In the genomic region with DNA sequence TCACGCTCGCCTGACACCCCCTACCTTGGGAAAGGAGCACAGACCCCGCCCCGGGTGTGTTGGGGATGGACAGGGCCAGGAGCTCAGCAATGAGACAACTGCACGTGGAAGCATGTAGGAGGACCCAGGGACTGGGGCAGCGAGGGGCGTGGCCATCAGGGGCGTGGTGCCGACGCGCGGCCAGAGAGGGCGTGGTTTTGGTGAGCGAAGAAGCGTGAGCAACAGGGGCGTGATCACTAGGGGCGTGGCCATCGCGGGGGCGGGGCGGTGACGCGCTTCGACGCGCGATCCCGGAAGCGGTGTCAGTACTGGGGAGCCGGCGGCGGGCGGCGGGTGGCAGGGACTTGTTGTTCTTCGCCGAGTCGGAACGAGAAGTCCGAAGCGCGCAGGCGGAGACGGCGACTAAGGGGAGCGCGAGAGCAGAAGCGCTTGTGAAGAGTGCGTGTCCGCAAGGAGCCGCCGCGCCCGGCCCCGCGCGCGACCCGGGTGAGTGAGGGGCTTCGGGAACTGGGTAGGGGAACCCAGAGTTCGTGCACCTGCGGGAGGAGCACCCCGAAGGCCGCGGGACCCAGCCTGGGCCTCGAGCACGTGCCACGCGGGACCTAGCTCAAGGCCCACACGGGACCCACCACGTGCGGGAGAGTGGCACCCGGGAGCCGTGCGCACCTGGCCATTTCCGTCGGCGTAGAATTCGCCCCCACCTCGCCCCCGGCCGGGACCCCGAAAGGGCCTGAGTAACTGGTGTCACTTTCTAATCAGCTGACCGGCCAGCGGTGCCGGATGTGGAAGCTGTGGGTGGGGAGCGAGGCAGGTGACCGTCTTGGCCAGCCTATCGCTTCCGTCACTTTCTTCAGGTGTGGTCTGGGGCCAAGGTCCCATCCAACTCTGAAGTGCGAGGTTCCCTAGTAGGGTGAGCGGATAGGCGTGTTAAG, we compare ENCODE assay signal across 8 mouse cellular contexts. TPM values are rescaled to one million over a fixed set of nuclear protein-coding genes. Genes with fewer than 3 reads are reported as not detected.
DNase-seq lines count a peak whose midpoint lies in the region; ATAC-seq and TF ChIP-seq lines count a peak whose summit lies in the region.

A gene (plus strand): TSS at position 287 of the 932 bp plus-strand sequence.

- peak; percentile 98 for DNase-seq in 416B (ENCODE audit: low read depth)
- peak; percentile 95 to 97 for DNase-seq in heart, adult 9 months (ENCODE audit: low spot score in 2 of 2)
- peak; percentile 98 to 99 for DNase-seq in monocyte, adult 2 months (ENCODE audit: low read depth in 1 of 2, low spot score in 2 of 2)
- peak; percentile 98 to 99 for DNase-seq in spleen, postnatal 36 days (ENCODE audit: low spot score in 2 of 2)

- H3K27ac ChIP-seq in bone marrow, adult 2 months (ENCODE audit: control insufficient read depth, insufficient read depth, low read depth, low read length, poor library complexity) = peak within 1 kb of the TSS; percentile 97
- H3K27ac ChIP-seq in embryonic facial prominence, embryonic 15.5 days (replicated peaks) = peak within 1 kb of the TSS; percentile 52; the same call in 1 of the 2 replicates
- H3K27ac ChIP-seq in kidney, embryonic 14.5 days (ENCODE audit: low read depth, low read length) = peak within 1 kb of the TSS; percentile 55; the same call in 1 of the 2 replicates
- H3K27ac ChIP-seq in limb, embryonic 15.5 days = peak within 1 kb of the TSS; percentile 81

- peak within 1 kb of the TSS; percentile 55 for H3K9ac ChIP-seq in embryonic facial prominence, embryonic 15.5 days
- peak within 1 kb of the TSS; percentile 77 for H3K9ac ChIP-seq in kidney, embryonic 14.5 days (ENCODE audit: low read depth, low read length)
- peak within 1 kb of the TSS; percentile 73 for H3K9ac ChIP-seq in limb, embryonic 15.5 days

- H3K4me2 ChIP-seq in embryonic facial prominence, embryonic 15.5 days (replicated peaks) = peak within 1 kb of the TSS; percentile 98
- H3K4me2 ChIP-seq in kidney, embryonic 14.5 days (replicated peaks; ENCODE audit: low read depth, low read length) = peak within 1 kb of the TSS; percentile 100
- peak within 1 kb of the TSS; percentile 100 for H3K4me2 ChIP-seq in limb, embryonic 15.5 days

- under 1% methylated on average over 92 of the region's 92 CpGs for WGBS in bone marrow, adult 2 months
- WGBS in embryonic facial prominence, embryonic 15.5 days = under 1% methylated on average over 92 of the region's 92 CpGs
- WGBS in kidney, embryonic 14.5 days = under 1% methylated on average over 82 of the region's 92 CpGs
- WGBS in limb, embryonic 15.5 days = under 1% methylated on average over 91 of the region's 92 CpGs

- peak; percentile 90 for ATAC-seq in embryonic facial prominence, embryonic 15.5 days (ENCODE audit: insufficient number of reproducible peaks, low FRiP score, low TSS enrichment, low read depth)
- ATAC-seq in kidney, embryonic 14.5 days (ENCODE audit: low FRiP score, low TSS enrichment) = peak; percentile 91
- ATAC-seq in limb, embryonic 15.5 days (ENCODE audit: insufficient number of reproducible peaks, low FRiP score, low TSS enrichment, low read depth) = peak; percentile 78

- TF ChIP-seq CTCF in bone marrow, adult 2 months (IDR thresholded peaks at IDR 0.05; ENCODE audit: control insufficient read depth, insufficient read depth, low read length) = no peak

- H3K36me3 ChIP-seq in embryonic facial prominence, embryonic 15.5 days = no peaks in the 10 kb centered on the region
- H3K36me3 ChIP-seq in kidney, embryonic 14.5 days (ENCODE audit: control insufficient read depth, insufficient read depth, low read length) = no peaks in the 10 kb centered on the region
- H3K36me3 ChIP-seq in limb, embryonic 15.5 days = no peaks in the 10 kb centered on the region

- no peaks in the 10 kb centered on the region for H3K27me3 ChIP-seq in embryonic facial prominence, embryonic 15.5 days
- H3K27me3 ChIP-seq in kidney, embryonic 14.5 days (ENCODE audit: control insufficient read depth, insufficient read depth, low read length) = no peaks in the 10 kb centered on the region
- H3K27me3 ChIP-seq in limb, embryonic 15.5 days = no peaks in the 10 kb centered on the region

- H3K4me3 ChIP-seq in bone marrow, adult 2 months (replicated peaks; ENCODE audit: control insufficient read depth, low read depth, low read length) = peak within 1 kb of the TSS; percentile 96
- peak within 1 kb of the TSS; percentile 70 for H3K4me3 ChIP-seq in embryonic facial prominence, embryonic 15.5 days (replicated peaks)
- H3K4me3 ChIP-seq in kidney, embryonic 14.5 days (ENCODE audit: low read length) = peak within 1 kb of the TSS; percentile 87
- H3K4me3 ChIP-seq in limb, embryonic 15.5 days = peak within 1 kb of the TSS; percentile 94

- H3K9me3 ChIP-seq in embryonic facial prominence, embryonic 15.5 days (replicated peaks) = no peaks in the 10 kb centered on the region
- no peaks in the 10 kb centered on the region for H3K9me3 ChIP-seq in kidney, embryonic 14.5 days (ENCODE audit: control insufficient read depth, low read length)
- no peaks in the 10 kb centered on the region for H3K9me3 ChIP-seq in limb, embryonic 15.5 days

- peak; percentile 96; the same call in 1 of the 2 replicates for TF ChIP-seq POLR2A in bone marrow, adult 2 months (IDR thresholded peaks at IDR 0.05; ENCODE audit: borderline replicate concordance, control insufficient read depth, low read depth, low read length)

- H3K4me1 ChIP-seq in bone marrow, adult 2 months (ENCODE audit: control insufficient read depth, insufficient read depth, low read length) = peaks cover 23% of the 10 kb centered on the region
- peaks cover 47% of the 10 kb centered on the region for H3K4me1 ChIP-seq in embryonic facial prominence, embryonic 15.5 days
- peaks cover 9% of the 10 kb centered on the region for H3K4me1 ChIP-seq in kidney, embryonic 14.5 days (ENCODE audit: control insufficient read depth, insufficient read depth, low read length)
- H3K4me1 ChIP-seq in limb, embryonic 15.5 days = peaks cover 48% of the 10 kb centered on the region

RNA-seq across cellular contexts. Expression of the gene that starts here (rescaled TPM):
- 37.3 and 53.2 TPM in 2 replicates for polyA plus RNA-seq in bone marrow, adult 2 months (2011; ENCODE audit: insufficient read depth, insufficient read length, low replicate concordance, missing spikeins)
- 11.6 and 11.7 TPM in 2 replicates for polyA plus RNA-seq in embryonic facial prominence, embryonic 15.5 days (2015; fragmentation: Nextera tagmentation; extraction: Ambion mirVana)
- 2.5 and 5.3 TPM in 2 replicates for polyA plus RNA-seq in kidney, embryonic 14.5 days (2014; fragmentation: Nextera tagmentation; extraction: Ambion mirVana)
- 11.9 and 12.5 TPM in 2 replicates for polyA plus RNA-seq in limb, embryonic 15.5 days (2015; fragmentation: Nextera tagmentation; extraction: Ambion mirVana)

Comparison
In these comparisons a context has a peak if more than half of its experiments do, and no peak if none do; other contexts are left out.
1. Peak in every context shown above with its lines: DNase-seq, ATAC-seq, H3K4me3 ChIP-seq and H3K27ac ChIP-seq.